Mouse (Mus musculus) testis, adult 2 months (tissue): ENCODE results near the gene Blvra.

Experiments used
- CTCF ChIP-seq: fragments of 200-500 bp; IDR thresholded peaks from 2 replicates; pipeline ENCODE4 v1.5.1; 2012; ENCODE audit warnings: low read depth, mild to moderate bottlenecking, inconsistent platforms, low read length, moderate library complexity; ENCODE audit not compliant: control insufficient read depth, insufficient read depth, insufficient replicate concordance
- POLR2A ChIP-seq: fragments of 200-500 bp; IDR thresholded peaks from 2 replicates; pipeline ENCODE4 v1.6.1; 2012; ENCODE audit warnings: low read depth, mild to moderate bottlenecking, inconsistent platforms, low read length, moderate library complexity; ENCODE audit not compliant: control insufficient read depth

- peak; percentile 71; the same call in 1 of the 2 replicates for TF ChIP-seq POLR2A
- no peak for TF ChIP-seq CTCF
Measured at GRCm38 (mm10) chr2:127142577-127143157, 72.2 kb downstream of the Blvra start.
